Mouse (Mus musculus): ENCODE data around the gene Stard9.

DNA sequence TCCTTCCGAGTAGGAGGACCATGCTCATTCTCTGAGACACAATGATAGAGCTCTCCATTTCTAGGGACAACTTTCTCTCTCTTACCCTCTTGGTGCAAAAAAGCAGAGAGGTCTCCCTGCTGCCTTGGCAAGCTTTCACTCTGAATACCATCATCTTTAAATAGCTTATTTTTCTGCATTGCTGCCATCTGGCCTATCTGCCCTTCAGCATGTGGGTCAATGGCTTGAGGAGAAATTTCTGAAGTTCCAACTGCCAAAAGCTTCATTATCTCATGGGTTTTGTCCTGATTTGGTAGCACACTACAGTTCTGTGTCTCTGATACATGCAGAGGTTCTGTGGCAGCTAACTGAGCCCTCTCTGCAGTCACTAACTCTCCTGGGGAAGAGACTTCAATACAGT lies 116.6 kb downstream of the Stard9 start:
- TF ChIP-seq POLR2A (IDR thresholded peaks at IDR 0.05; ENCODE audit: borderline replicate concordance, low read depth, low read length) (no peak), CTCF (IDR thresholded peaks at IDR 0.05; ENCODE audit: low read depth, low read length) (no peak)
